Mouse (Mus musculus) embryonic facial prominence, embryonic 12.5 days (tissue): ENCODE measurements around the gene Ephb2. TPM values are rescaled to one million over a fixed set of nuclear protein-coding genes. Genes with fewer than 3 reads are reported as not detected.

Experiments used
- ATAC-seq: fragments of 200-750 bp; cut with Nextera tagmentation; 2 replicates; pipeline ENCODE4 v1.8.0; 2017; ENCODE audit not compliant: insufficient number of reproducible peaks, insufficient read depth, low FRiP score, low TSS enrichment
- H3K27ac ChIP-seq: fragments of 300-500 bp; sonication (generic); 2 replicates; pipeline ENCODE4 v1.5.1; 2016; ENCODE audit warnings: mild to moderate bottlenecking
- H3K27me3 ChIP-seq: fragments of 300-500 bp; sonication (generic); 2 replicates; pipeline ENCODE4 v1.6.1; 2016; ENCODE audit warnings: mild to moderate bottlenecking, moderate library complexity
- H3K36me3 ChIP-seq: fragments of 300-500 bp; sonication (generic); 2 replicates; pipeline ENCODE4 v1.6.1; 2016; ENCODE audit warnings: mild to moderate bottlenecking
- H3K4me1 ChIP-seq: fragments of 300-500 bp; sonication (generic); 2 replicates; pipeline ENCODE4 v1.6.1; 2016
- H3K4me2 ChIP-seq: fragments of 300-500 bp; sonication (generic); replicated peaks from 2 replicates; pipeline ENCODE4 v1.6.1; 2016; ENCODE audit warnings: mild to moderate bottlenecking, moderate library complexity
- H3K4me3 ChIP-seq: fragments of 300-500 bp; sonication (generic); 2 replicates; pipeline ENCODE4 v1.5.1; 2016; ENCODE audit warnings: mild to moderate bottlenecking
- H3K9ac ChIP-seq: fragments of 300-500 bp; sonication (generic); 2 replicates; pipeline ENCODE4 v1.6.1; 2016; ENCODE audit warnings: mild to moderate bottlenecking, moderate library complexity
- H3K9me3 ChIP-seq: fragments of 300-500 bp; sonication (generic); 2 replicates; pipeline ENCODE4 v1.6.1; 2016; ENCODE audit warnings: mild to moderate bottlenecking, moderate library complexity
- WGBS: fragments of 180-500 bp; shearing (Covaris S2); methylation state at CpG from one replicate; pipeline ENCODE4 v1.1.7; 2016; 5-methylcytosine and 5-hydroxymethylcytosine counted together
- polyA plus RNA-seq: library from polyadenylated mRNA; unstranded; fragments of >200 nt; fragmentation: Nextera tagmentation; extraction: Ambion mirVana; gene quantifications from 2 replicates; pipeline ENCODE4 v1.2.1, GENCODE M21; 2016

The Ephb2 gene
- polyA plus RNA-seq, 1 experiment from 2014 or later, result 17.1 TPM

GRCm38 (mm10) chr4:136861806-136862205 lies 26.0 kb upstream of the Ephb2 start:
- H3K9me3 ChIP-seq, result no peaks in the 10 kb centered on the region
- 0 out of 2 replicates have a peak overlapping the region, but pooled peaks have one; percentile 0 for H3K4me2 ChIP-seq
- H3K27ac ChIP-seq, result no peak overlapping the region; the same call in 1 of the 2 replicates
- H3K9ac ChIP-seq, result no peak overlapping the region
- no peak overlapping the region for H3K4me3 ChIP-seq
- H3K27me3 ChIP-seq, result peaks cover 3% of the 10 kb centered on the region; the same call in 1 of the 2 replicates
- no peaks in the 10 kb centered on the region for H3K36me3 ChIP-seq
- no peak for ATAC-seq
- WGBS, result 9% methylated on average over 17 of the region's 17 CpGs
- H3K4me1 ChIP-seq, result peaks cover 24% of the 10 kb centered on the region

DNA sequence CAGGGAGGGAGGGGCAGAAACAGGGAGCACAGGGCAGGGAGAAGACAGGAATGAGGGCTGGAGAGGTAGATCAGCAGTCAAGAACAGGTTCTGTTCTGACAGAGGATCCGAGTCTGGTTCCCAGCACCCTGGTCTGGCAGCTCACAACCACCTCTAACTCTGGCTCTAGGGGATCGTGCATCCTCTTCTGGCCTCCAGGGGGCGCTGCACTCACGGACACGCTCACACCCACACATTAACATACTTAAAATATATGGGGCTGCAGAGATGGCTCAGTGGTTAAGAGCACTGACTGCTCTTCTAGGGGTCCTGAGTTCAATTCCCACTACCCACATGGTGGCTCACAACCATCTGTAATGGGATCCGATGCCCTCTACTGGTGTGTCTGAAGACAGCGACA lies 24.2 kb upstream of the Ephb2 start:
- peaks cover 3% of the 10 kb centered on the region; the same call in 1 of the 2 replicates for H3K27me3 ChIP-seq
- H3K4me2 ChIP-seq, result no peak overlapping the region
- H3K4me3 ChIP-seq, result no peak overlapping the region
- no peak for ATAC-seq
- H3K9me3 ChIP-seq, result no peaks in the 10 kb centered on the region
- WGBS, result 83% methylated on average over 7 of the region's 7 CpGs
- peaks cover 19% of the 10 kb centered on the region for H3K4me1 ChIP-seq
- H3K36me3 ChIP-seq, result no peaks in the 10 kb centered on the region
- no peak overlapping the region for H3K9ac ChIP-seq
- H3K27ac ChIP-seq, result no peak overlapping the region

- no peak overlapping the region for H3K4me3 ChIP-seq
- H3K4me2 ChIP-seq, result no peak overlapping the region
- H3K9ac ChIP-seq, result no peak overlapping the region
- H3K4me1 ChIP-seq, result no peaks in the 10 kb centered on the region
- H3K36me3 ChIP-seq, result no peaks in the 10 kb centered on the region
- H3K27me3 ChIP-seq, result no peaks in the 10 kb centered on the region
- no peak for ATAC-seq
- H3K9me3 ChIP-seq, result no peaks in the 10 kb centered on the region
- no peak overlapping the region for H3K27ac ChIP-seq
- 26% methylated on average over 6 of the region's 6 CpGs for WGBS
Observed at GRCm38 (mm10) chr4:136855081-136855480, 19.3 kb upstream of the Ephb2 start.

GRCm38 (mm10) chr4:136852989-136853388 lies 17.2 kb upstream of the Ephb2 start:
- H3K4me1 ChIP-seq, result no peaks in the 10 kb centered on the region
- no peaks in the 10 kb centered on the region for H3K36me3 ChIP-seq
- H3K9ac ChIP-seq, result no peak overlapping the region
- H3K9me3 ChIP-seq, result no peaks in the 10 kb centered on the region
- no peak overlapping the region for H3K4me3 ChIP-seq
- 78% methylated on average over 12 of the region's 12 CpGs for WGBS
- no peak overlapping the region for H3K4me2 ChIP-seq
- ATAC-seq, result no peak
- H3K27me3 ChIP-seq, result no peaks in the 10 kb centered on the region
- no peak overlapping the region for H3K27ac ChIP-seq

GRCm38 (mm10) chr4:136852119-136852518 lies 16.3 kb upstream of the Ephb2 start:
- Histone ChIP-seq H3K4me2 (no peak overlapping the region), H3K36me3 (no peaks in the 10 kb centered on the region), H3K9ac (no peak overlapping the region), H3K27me3 (no peaks in the 10 kb centered on the region), H3K4me3 (no peak overlapping the region), H3K9me3 (no peaks in the 10 kb centered on the region), H3K4me1 (no peaks in the 10 kb centered on the region), H3K27ac (no peak overlapping the region)
- ATAC-seq, result no peak
- 70% methylated on average over 5 of the region's 5 CpGs for WGBS

DNA sequence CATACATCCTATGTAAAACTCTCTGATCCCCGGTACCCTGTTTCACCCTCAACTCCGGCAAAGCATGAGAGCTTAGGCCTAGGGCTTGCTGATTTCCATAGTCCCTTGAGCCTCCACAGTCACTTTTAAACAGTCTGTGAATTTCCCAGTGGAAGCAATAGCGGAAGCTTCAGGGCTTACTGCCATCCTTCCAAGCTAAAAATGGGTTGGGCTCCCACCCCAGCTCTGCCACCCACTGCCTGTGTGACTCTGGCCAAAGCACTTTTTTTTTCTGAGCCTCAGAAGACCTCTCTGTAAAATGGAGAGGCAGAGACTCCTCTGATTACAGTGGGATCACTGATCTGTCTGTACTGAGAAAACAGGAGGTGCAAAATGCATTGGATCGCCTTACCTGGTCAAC lies 12.8 kb upstream of the Ephb2 start:
- no peaks in the 10 kb centered on the region for H3K27me3 ChIP-seq
- H3K4me3 ChIP-seq, result no peak overlapping the region
- H3K4me1 ChIP-seq, result no peaks in the 10 kb centered on the region
- no peak overlapping the region for H3K9ac ChIP-seq
- no peaks in the 10 kb centered on the region for H3K36me3 ChIP-seq
- no peak overlapping the region for H3K27ac ChIP-seq
- WGBS, result 71% methylated on average over 4 of the region's 4 CpGs
- ATAC-seq, result no peak
- H3K9me3 ChIP-seq, result no peaks in the 10 kb centered on the region
- H3K4me2 ChIP-seq, result no peak overlapping the region

DNA sequence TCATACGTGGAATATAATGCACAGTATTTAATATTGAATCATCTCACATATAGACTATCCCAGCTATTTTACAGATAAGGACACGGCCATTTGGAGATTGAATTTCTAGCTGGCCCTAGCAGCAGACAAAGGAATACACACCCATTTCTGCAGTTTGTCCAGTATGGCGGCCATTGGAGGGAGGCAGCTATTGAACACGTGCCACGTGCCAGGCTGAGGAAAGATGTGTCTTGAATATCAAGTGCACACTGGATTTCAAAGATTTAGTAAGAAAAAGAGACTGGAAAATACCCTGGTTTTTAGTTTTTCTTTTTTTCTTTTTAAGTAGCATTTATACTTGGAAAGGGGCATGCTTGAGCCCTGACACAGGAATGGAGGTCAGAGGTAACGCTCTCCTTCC lies 11.4 kb upstream of the Ephb2 start:
- H3K9me3 ChIP-seq, result no peaks in the 10 kb centered on the region
- WGBS, result 75% methylated on average over 6 of the region's 6 CpGs

GRCm38 (mm10) chr4:136842802-136843201 lies 7.0 kb upstream of the Ephb2 start:
- 85% methylated on average over 10 of the region's 10 CpGs for WGBS
- H3K36me3 ChIP-seq, result no peaks in the 10 kb centered on the region
- H3K4me2 ChIP-seq, result no peak overlapping the region
- H3K27ac ChIP-seq, result no peak overlapping the region
- no peaks in the 10 kb centered on the region for H3K4me1 ChIP-seq
- H3K9me3 ChIP-seq, result no peaks in the 10 kb centered on the region
- ATAC-seq, result no peak
- 0 out of 2 replicates have a peak, but pooled peaks cover 12% of the 10 kb centered on the region for H3K27me3 ChIP-seq
- no peak overlapping the region for H3K9ac ChIP-seq
- H3K4me3 ChIP-seq, result no peak overlapping the region

More for the DNA sequence above, 11.4 kb upstream of the Ephb2 start:
- H3K4me1 ChIP-seq, result no peaks in the 10 kb centered on the region
- no peaks in the 10 kb centered on the region for H3K36me3 ChIP-seq
- no peak overlapping the region for H3K4me3 ChIP-seq
- H3K27me3 ChIP-seq, result no peaks in the 10 kb centered on the region
- ATAC-seq, result no peak
- H3K27ac ChIP-seq, result no peak overlapping the region
- H3K9ac ChIP-seq, result no peak overlapping the region
- H3K4me2 ChIP-seq, result no peak overlapping the region

GRCm38 (mm10) chr4:136842033-136842432 lies 6.2 kb upstream of the Ephb2 start:
- no peak overlapping the region for H3K9ac ChIP-seq
- 84% methylated on average over 4 of the region's 4 CpGs for WGBS
- no peaks in the 10 kb centered on the region for H3K9me3 ChIP-seq

DNA sequence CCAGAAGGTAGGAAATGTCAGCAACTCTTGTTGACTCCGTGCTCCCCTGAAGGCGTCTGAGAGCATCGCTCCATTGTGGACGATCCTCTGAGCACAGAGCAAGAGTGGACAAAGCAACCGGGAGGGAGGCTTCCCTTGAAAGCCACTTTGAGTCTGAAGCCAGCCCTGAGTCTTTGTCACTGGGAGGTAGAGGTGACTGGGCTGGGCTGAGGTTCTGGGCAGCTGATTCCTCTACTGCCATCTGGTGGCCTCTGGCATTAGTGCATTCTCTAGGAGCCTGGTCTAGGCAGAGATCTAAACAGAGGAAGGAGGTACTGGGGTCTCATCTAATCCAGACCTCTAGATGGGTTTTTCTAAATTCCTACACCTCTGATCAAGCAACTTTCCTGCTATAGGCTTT lies 5.3 kb upstream of the Ephb2 start:
- Histone ChIP-seq H3K36me3 (no peaks in the 10 kb centered on the region), H3K27ac (no peak overlapping the region), H3K9me3 (no peaks in the 10 kb centered on the region), H3K4me1 (peaks cover 8% of the 10 kb centered on the region), H3K4me2 (no peak overlapping the region), H3K9ac (no peak overlapping the region), H3K4me3 (no peak overlapping the region), H3K27me3 (0 out of 2 replicates have a peak, but pooled peaks cover 12% of the 10 kb centered on the region)
- no peak for ATAC-seq
- WGBS, result 8% methylated on average over 5 of the region's 5 CpGs

More at GRCm38 (mm10) chr4:136842033-136842432, 6.2 kb upstream of the Ephb2 start:
- Histone ChIP-seq H3K27me3 (0 out of 2 replicates have a peak, but pooled peaks cover 12% of the 10 kb centered on the region), H3K4me2 (no peak overlapping the region), H3K36me3 (no peaks in the 10 kb centered on the region), H3K4me1 (peaks cover 2% of the 10 kb centered on the region), H3K4me3 (no peak overlapping the region), H3K27ac (no peak overlapping the region)
- no peak for ATAC-seq

DNA sequence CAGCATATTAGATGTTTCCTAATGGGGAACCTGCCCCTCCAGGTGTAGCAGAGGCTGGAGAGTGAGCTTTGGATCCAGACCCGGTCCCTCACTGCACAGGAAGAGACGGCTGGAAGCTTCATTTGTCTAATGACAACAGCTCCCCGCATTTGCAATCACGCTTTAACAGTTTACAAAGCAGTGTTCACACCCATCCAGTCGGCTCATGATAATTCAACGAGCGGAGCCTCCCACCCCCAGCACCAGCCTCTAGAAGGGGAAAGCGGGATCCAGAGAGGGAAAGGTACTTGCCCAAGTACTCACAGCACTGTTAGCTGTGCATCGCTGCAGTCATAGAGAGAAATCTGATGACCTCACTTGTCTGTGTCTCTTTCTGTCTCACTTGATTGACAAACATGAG lies 2.7 kb upstream of the Ephb2 start:
- Histone ChIP-seq H3K4me3 (no peak overlapping the region), H3K27ac (no peak overlapping the region), H3K27me3 (0 out of 2 replicates have a peak, but pooled peaks cover 12% of the 10 kb centered on the region), H3K4me2 (no peak overlapping the region), H3K9me3 (no peaks in the 10 kb centered on the region), H3K9ac (no peak overlapping the region), H3K4me1 (peaks cover 21% of the 10 kb centered on the region), H3K36me3 (no peaks in the 10 kb centered on the region)
- 62% methylated on average over 9 of the region's 9 CpGs for WGBS
- no peak for ATAC-seq

GRCm38 (mm10) chr4:136838026-136838425 lies 2.2 kb upstream of the Ephb2 start:
- H3K4me2 ChIP-seq, result no peak overlapping the region
- H3K4me3 ChIP-seq, result no peak overlapping the region
- no peak overlapping the region for H3K27ac ChIP-seq
- no peaks in the 10 kb centered on the region for H3K9me3 ChIP-seq
- WGBS, result 79% methylated on average over 9 of the region's 9 CpGs
- peaks cover 26% of the 10 kb centered on the region for H3K4me1 ChIP-seq
- ATAC-seq, result no peak
- H3K36me3 ChIP-seq, result no peaks in the 10 kb centered on the region
- H3K9ac ChIP-seq, result no peak overlapping the region
- 0 out of 2 replicates have a peak, but pooled peaks cover 12% of the 10 kb centered on the region for H3K27me3 ChIP-seq
